Mouse (Mus musculus): ENCODE results near the gene Mup14. TPM values are rescaled to one million over a fixed set of nuclear protein-coding genes. Genes with fewer than 3 reads are reported as not detected.
"Not testable (repeated sequence)": the region's sequence is repeated elsewhere in the genome, so short reads cannot be mapped to it uniquely, and the experiment has no call there.

Mup14 gene
- polyA plus RNA-seq (2014; fragmentation: Nextera tagmentation; extraction: Ambion mirVana) = not detected in 2 replicates

- H3K4me2 ChIP-seq (ENCODE audit: low read depth, low read length); H3K27me3 ChIP-seq (replicated peaks; ENCODE audit: control insufficient read depth, insufficient read depth, low read length); H3K36me3 ChIP-seq (ENCODE audit: control insufficient read depth, insufficient read depth, low read length); H3K27ac ChIP-seq (replicated peaks; ENCODE audit: low read depth, low read length); H3K4me3 ChIP-seq (ENCODE audit: low read depth, low read length); H3K9me3 ChIP-seq (ENCODE audit: control insufficient read depth, low read length); H3K4me1 ChIP-seq (ENCODE audit: control insufficient read depth, insufficient read depth, low read length); DNase-seq (ENCODE audit: low spot score); ATAC-seq (ENCODE audit: low read depth); H3K9ac ChIP-seq (ENCODE audit: low read depth, low read length): not testable (repeated sequence)
- 78% methylated on average over 4 of the region's 6 CpGs for WGBS
Measured at GRCm38 (mm10) chr4:61303900-61304299, at the start of gene Mup14. Gene Mup14 (minus strand): TSS chr4:61304000.

- H3K27me3 ChIP-seq (replicated peaks; ENCODE audit: control insufficient read depth, insufficient read depth, low read length); H3K27ac ChIP-seq (replicated peaks; ENCODE audit: low read depth, low read length); H3K9me3 ChIP-seq (ENCODE audit: control insufficient read depth, low read length); ATAC-seq (ENCODE audit: low read depth); H3K9ac ChIP-seq (ENCODE audit: low read depth, low read length); DNase-seq (ENCODE audit: low spot score); H3K36me3 ChIP-seq (ENCODE audit: control insufficient read depth, insufficient read depth, low read length); H3K4me3 ChIP-seq (ENCODE audit: low read depth, low read length); H3K4me2 ChIP-seq (ENCODE audit: low read depth, low read length); H3K4me1 ChIP-seq (ENCODE audit: control insufficient read depth, insufficient read depth, low read length): not testable (repeated sequence)
- 84% methylated on average over 3 of the region's 5 CpGs for WGBS
Measured at GRCm38 (mm10) chr4:61338108-61338507, 34.3 kb upstream of the Mup14 start.

Other genes with a start within 250 kb of the Mup14 start
- 0.26 TPM in 1 of 2 replicates, not detected in the other for gene Mup13, start 75.7 kb downstream of the Mup14 start, polyA plus RNA-seq (2014; fragmentation: Nextera tagmentation; extraction: Ambion mirVana)
- gene Mup15, start 135.7 kb upstream of the Mup14 start, polyA plus RNA-seq (2014; fragmentation: Nextera tagmentation; extraction: Ambion mirVana) = 0.21 TPM in 1 of 2 replicates, not detected in the other
- gene Mup16, start 215.5 kb upstream of the Mup14 start, polyA plus RNA-seq (2014; fragmentation: Nextera tagmentation; extraction: Ambion mirVana) = not detected in 2 replicates